ENCODE assay signal across 14 mouse cellular contexts in the genomic region with DNA sequence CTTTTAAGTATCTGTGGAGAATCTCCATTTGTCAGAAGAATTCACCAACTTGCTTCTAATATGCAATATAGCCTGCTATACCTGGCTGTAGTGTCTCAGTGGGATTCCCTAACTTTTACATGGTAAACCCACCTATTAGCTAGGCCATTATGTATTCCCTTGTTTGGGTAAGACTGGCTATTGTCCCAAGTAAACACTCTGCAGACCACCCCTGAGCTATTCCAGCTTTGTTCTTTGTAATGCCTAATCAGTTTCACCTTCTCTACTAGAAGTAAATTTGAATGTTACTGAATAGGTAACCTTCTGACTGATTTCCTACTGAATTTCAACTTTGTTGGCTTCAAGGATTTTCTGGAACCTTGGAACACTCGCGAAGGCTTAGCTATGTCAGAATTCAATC. TPM values are rescaled to one million over a fixed set of nuclear protein-coding genes. Genes with fewer than 3 reads are reported as not detected.
"Had no signal": no experiment of that assay in that cellular context is flagged by ENCODE, and none has a peak within 500 bp of the region (broad histone marks: within the 10 kb centered on the region; RNA-seq: fewer than 3 reads in every experiment).

No protein-coding gene starts in this region.

RNA-seq across cellular contexts. Expression of gene Cyp4a12b, which starts 15.2 kb away (rescaled TPM):
- total RNA-seq: common myeloid progenitor, adult 5-6 weeks; forebrain, postnatal 0 days; gastrocnemius, adult 18-20 months; gastrocnemius, adult 2 months; gastrocnemius, adult 8-10 months; gastrocnemius, postnatal 10 days; gastrocnemius, postnatal 14 days; gastrocnemius, postnatal 25 days; gastrocnemius, postnatal 36 days; gastrocnemius, postnatal 4 days; granulocyte monocyte progenitor cell, adult 5-6 weeks; heart, adult 2 months had no signal

RNA-seq across cellular contexts. Expression of gene Cyp4a30b, which starts 56.1 kb away (rescaled TPM):
- total RNA-seq: common myeloid progenitor, adult 5-6 weeks; forebrain, postnatal 0 days; gastrocnemius, adult 18-20 months; gastrocnemius, adult 2 months; gastrocnemius, adult 8-10 months; gastrocnemius, postnatal 10 days; gastrocnemius, postnatal 14 days; gastrocnemius, postnatal 25 days; gastrocnemius, postnatal 36 days; gastrocnemius, postnatal 4 days; granulocyte monocyte progenitor cell, adult 5-6 weeks; heart, adult 18-20 months; heart, adult 2 months; heart, adult 8-10 months had no signal
